Mouse (Mus musculus) spleen, adult 2 months (tissue): ENCODE results near the gene Cd68. TPM values are rescaled to one million over a fixed set of nuclear protein-coding genes. Genes with fewer than 3 reads are reported as not detected.
"Not testable (repeated sequence)": the region's sequence is repeated elsewhere in the genome, so short reads cannot be mapped to it uniquely, and the experiment has no call there.

Experiments
- DNase-seq, 2 experiments: peaks; one replicate each; pipeline versions ENCODE4 v3.0.0 to v3.0.0-alpha.2; 2012 to 2021; ENCODE audit warnings: low spot score in 2 of 2, low read depth in 1 of 2
- H3K27ac ChIP-seq: fragments of 200-500 bp; 2 replicates; pipeline ENCODE4 v1.5.1; 2012; ENCODE audit warnings: low read length, inconsistent platforms; ENCODE audit not compliant: insufficient read depth
- H3K27me3 ChIP-seq: fragments of 200-500 bp; 2 replicates; pipeline ENCODE4 v1.6.1; 2012; ENCODE audit warnings: mild to moderate bottlenecking, moderate library complexity, low read length, inconsistent platforms; ENCODE audit not compliant: control insufficient read depth, insufficient read depth
- H3K36me3 ChIP-seq: fragments of 200-500 bp; 2 replicates; pipeline ENCODE4 v1.6.1; 2012; ENCODE audit warnings: mild to moderate bottlenecking, low read length, inconsistent platforms; ENCODE audit not compliant: control insufficient read depth, insufficient read depth
- H3K4me1 ChIP-seq: fragments of 200-500 bp; 2 replicates; pipeline ENCODE4 v1.6.1; 2011; ENCODE audit warnings: inconsistent platforms; ENCODE audit not compliant: control insufficient read depth, insufficient read depth, insufficient read length
- H3K4me3 ChIP-seq: fragments of 200-500 bp; 2 replicates; pipeline ENCODE4 v1.5.1; 2011; ENCODE audit warnings: mild to moderate bottlenecking, inconsistent platforms; ENCODE audit not compliant: insufficient read depth, insufficient read length; ENCODE audit errors: extremely low read depth
- CTCF ChIP-seq: fragments of 200-500 bp; IDR thresholded peaks from 2 replicates; pipeline ENCODE4 v1.5.1; 2011; ENCODE audit warnings: mild to moderate bottlenecking, inconsistent platforms; ENCODE audit not compliant: insufficient read depth, insufficient read length, insufficient replicate concordance; ENCODE audit errors: extremely low read depth
- POLR2A ChIP-seq: fragments of 200-500 bp; IDR thresholded peaks from 2 replicates; pipeline ENCODE4 v1.6.1; 2011; ENCODE audit warnings: low read depth, low read length, inconsistent platforms
- WGBS: fragments of 180-500 bp; shearing (Covaris S2); methylation state at CpG from one replicate; pipeline ENCODE4 v1.1.7; 2018; 5-methylcytosine and 5-hydroxymethylcytosine counted together
- polyA plus RNA-seq: library from polyadenylated mRNA; depleted of rRNA; stranded (reverse); fragments of >200 nt; gene quantifications from 2 replicates; pipeline ENCODE4 v1.2.3, GENCODE M21; 2012

Gene Cd68
- polyA plus RNA-seq, 1 experiment = 114 TPM

GRCm38 (mm10) chr11:69628286-69628685 is 37.7 kb downstream of the Cd68 start:
- 39% methylated on average over 6 of the region's 6 CpGs for WGBS
- H3K4me1 ChIP-seq = no peaks in the 10 kb centered on the region
- no peaks in the 10 kb centered on the region for H3K36me3 ChIP-seq
- TF ChIP-seq CTCF (peak; percentile 78; the same call in 1 of the 2 replicates), POLR2A (no peak)
- DNase-seq = peak; percentile 55 to 71
- no peaks in the 10 kb centered on the region for H3K27me3 ChIP-seq
- H3K27ac ChIP-seq = no peak overlapping the region
- no peak overlapping the region for H3K4me3 ChIP-seq

GRCm38 (mm10) chr11:69624339-69624738 is 41.6 kb downstream of the Cd68 start:
- not testable (repeated sequence) for H3K36me3 ChIP-seq, DNase-seq, H3K4me3 ChIP-seq, H3K27ac ChIP-seq, H3K27me3 ChIP-seq, H3K4me1 ChIP-seq
- WGBS = 70% methylated on average over 2 of the region's 2 CpGs

GRCm38 (mm10) chr11:69623006-69623405 is 42.9 kb downstream of the Cd68 start:
- Histone ChIP-seq H3K4me1 (no peaks in the 10 kb centered on the region), H3K4me3 (no peak overlapping the region), H3K27me3 (no peaks in the 10 kb centered on the region), H3K36me3 (no peaks in the 10 kb centered on the region), H3K27ac (no peak overlapping the region)
- TF ChIP-seq POLR2A (no peak), CTCF (no peak)
- 85% methylated on average over 4 of the region's 4 CpGs for WGBS
- DNase-seq = no peak

GRCm38 (mm10) chr11:69622406-69622805 is 43.5 kb downstream of the Cd68 start:
- TF ChIP-seq CTCF = no peak
- no peak for TF ChIP-seq POLR2A
- Histone ChIP-seq H3K27ac (no peak overlapping the region), H3K4me1 (no peaks in the 10 kb centered on the region), H3K36me3 (no peaks in the 10 kb centered on the region), H3K4me3 (no peak overlapping the region), H3K27me3 (no peaks in the 10 kb centered on the region)
- no peak for DNase-seq
- WGBS = 55% methylated on average over 6 of the region's 6 CpGs

GRCm38 (mm10) chr11:69621571-69622268 is 44.2 kb downstream of the Cd68 start, which contains the start of gene Sat2:
Gene Sat2, plus strand, starts transcription at chr11:69622024.
- no peak within 1 kb of the TSS for H3K27ac ChIP-seq
- no peak for DNase-seq
- WGBS = 21% methylated on average over 20 of the region's 20 CpGs

GRCm38 (mm10) chr11:69620394-69621081 is 45.4 kb downstream of the Cd68 start:
- H3K27ac ChIP-seq = no peak overlapping the region
- H3K4me1 ChIP-seq = no peaks in the 10 kb centered on the region
- H3K36me3 ChIP-seq = no peaks in the 10 kb centered on the region
- H3K27me3 ChIP-seq = no peaks in the 10 kb centered on the region
- no peak for DNase-seq
- no peak for TF ChIP-seq POLR2A
- TF ChIP-seq CTCF = no peak
- WGBS = 79% methylated on average over 7 of the region's 7 CpGs
- H3K4me3 ChIP-seq = no peak overlapping the region

More at GRCm38 (mm10) chr11:69621571-69622268, 44.2 kb downstream of the Cd68 start, which contains the start of gene Sat2:
- Histone ChIP-seq H3K4me3 (peak within 1 kb of the TSS; percentile 49), H3K4me1 (no peaks in the 10 kb centered on the region), H3K36me3 (no peaks in the 10 kb centered on the region), H3K27me3 (no peaks in the 10 kb centered on the region)
- TF ChIP-seq CTCF (no peak), POLR2A (no peak)

- no peak for TF ChIP-seq POLR2A
- no peak for TF ChIP-seq CTCF
- no peaks in the 10 kb centered on the region for H3K27me3 ChIP-seq
- H3K4me3 ChIP-seq = no peak within 1 kb of the TSS
- H3K36me3 ChIP-seq = no peaks in the 10 kb centered on the region
- H3K4me1 ChIP-seq = no peaks in the 10 kb centered on the region
- no peak for DNase-seq
- H3K27ac ChIP-seq = no peak within 1 kb of the TSS
- 76% methylated on average over 5 of the region's 5 CpGs for WGBS
Observed at GRCm38 (mm10) chr11:69617805-69618204, 48.1 kb downstream of the Cd68 start, which contains the start of gene Shbg. Gene Shbg, minus strand, starts transcription at chr11:69617905.
